ENCODE assay signal across 15 mouse cellular contexts in the genomic region with DNA sequence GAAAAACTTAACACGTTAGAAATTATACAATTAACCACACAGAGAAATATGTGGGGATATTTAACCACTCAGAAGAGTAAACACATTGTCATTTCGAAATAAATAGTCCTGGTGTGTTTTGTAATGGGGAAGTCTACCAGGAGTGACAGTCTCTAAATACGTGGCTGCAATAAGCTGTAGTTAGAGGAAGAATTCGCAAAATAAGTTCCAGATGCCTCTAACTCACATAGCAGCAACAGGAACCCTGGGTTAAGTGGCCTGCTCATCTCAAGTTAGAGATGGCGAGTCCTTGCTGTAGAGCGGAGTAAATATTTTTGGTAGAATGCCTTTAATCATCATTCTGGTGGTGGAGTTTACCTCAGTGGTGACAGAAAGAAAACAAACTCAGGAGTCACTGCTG.
"Had no signal": no experiment of that assay in that cellular context is flagged by ENCODE, and none has a peak within 500 bp of the region (broad histone marks: within the 10 kb centered on the region; RNA-seq: fewer than 3 reads in every experiment).

No protein-coding gene starts in this region.

- H3K9me3 ChIP-seq: liver, embryonic 15.5 days; midbrain, embryonic 15.5 days; neural tube, embryonic 13.5 days; stomach, embryonic 15.5 days had no signal

- H3K4me3 ChIP-seq: liver, embryonic 15.5 days; midbrain, embryonic 15.5 days; neural tube, embryonic 13.5 days; stomach, embryonic 15.5 days had no signal

- H3K27me3 ChIP-seq: liver, embryonic 15.5 days; midbrain, embryonic 15.5 days had no signal

- H3K27ac ChIP-seq: liver, embryonic 15.5 days; macrophage; midbrain, embryonic 15.5 days; neural tube, embryonic 13.5 days; stomach, embryonic 15.5 days had no signal

- ATAC-seq: lung, postnatal 0 days; midbrain, embryonic 15.5 days had no signal

- DNase-seq: kidney, adult 8-10 months; kidney, postnatal 4 days; left cerebral cortex, postnatal 4 days; lung, adult 2 months; retina, postnatal 1 day; right cerebral cortex, postnatal 4 days; thymus, adult 2 months; thymus, postnatal 25 days had no signal

- H3K4me2 ChIP-seq: liver, embryonic 11.5 days; liver, embryonic 15.5 days; midbrain, embryonic 15.5 days; neural tube, embryonic 13.5 days; stomach, embryonic 15.5 days had no signal

- H3K4me1 ChIP-seq: liver, embryonic 15.5 days; midbrain, embryonic 15.5 days; stomach, embryonic 15.5 days had no signal

- H3K36me3 ChIP-seq: liver, embryonic 15.5 days; midbrain, embryonic 15.5 days; neural tube, embryonic 13.5 days; stomach, embryonic 15.5 days had no signal

- H3K9ac ChIP-seq: liver, embryonic 15.5 days; midbrain, embryonic 15.5 days; neural tube, embryonic 13.5 days; stomach, embryonic 15.5 days had no signal
